Mouse (Mus musculus) liver, adult (tissue): ENCODE results near the gene Sag.

Experiments used
- GATA4 ChIP-seq: IDR thresholded peaks from 2 replicates; pipeline ENCODE4 v1.6.1; 2014; ENCODE audit warnings: mild to moderate bottlenecking, low read length; ENCODE audit not compliant: insufficient replicate concordance

Gene Sag

DNA sequence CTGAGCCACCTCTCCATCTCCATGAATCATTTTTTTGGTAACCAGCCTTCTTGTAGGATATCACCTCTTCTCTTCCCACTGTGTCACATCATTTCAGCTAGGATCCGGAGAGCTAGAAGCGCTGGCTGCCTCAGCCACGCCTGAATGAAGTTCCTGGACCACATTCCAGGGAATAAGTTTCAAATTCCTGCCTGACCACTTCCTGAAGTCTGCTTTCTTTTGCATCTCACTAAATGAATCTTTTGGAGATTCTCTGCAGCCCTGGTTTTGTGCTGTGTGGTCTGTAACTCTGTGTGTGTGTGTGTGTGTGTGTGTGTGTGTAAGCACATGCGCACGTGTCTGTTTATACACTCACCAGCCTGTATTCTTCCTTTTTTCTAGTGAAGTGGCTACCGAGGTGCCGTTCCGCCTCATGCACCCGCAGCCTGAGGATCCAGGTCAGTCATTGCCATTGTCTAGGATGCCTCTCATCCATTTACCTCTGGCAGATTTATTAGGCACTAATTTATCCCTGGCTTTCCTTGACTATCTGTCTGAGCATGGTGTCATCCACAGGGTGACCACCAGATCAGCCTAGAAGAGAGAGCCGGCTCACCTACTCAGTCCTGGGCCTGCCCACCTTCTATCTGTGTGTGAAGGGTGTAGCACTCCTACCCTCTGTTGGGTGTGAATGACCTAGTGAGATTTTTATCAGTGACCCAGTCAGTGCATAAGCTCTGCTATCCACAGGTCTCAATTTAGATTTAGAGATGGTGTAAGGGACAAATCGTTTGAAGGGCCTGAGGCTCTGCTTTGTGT, 37.1 kb downstream of the Sag start:
- TF ChIP-seq GATA4: no peak

DNA sequence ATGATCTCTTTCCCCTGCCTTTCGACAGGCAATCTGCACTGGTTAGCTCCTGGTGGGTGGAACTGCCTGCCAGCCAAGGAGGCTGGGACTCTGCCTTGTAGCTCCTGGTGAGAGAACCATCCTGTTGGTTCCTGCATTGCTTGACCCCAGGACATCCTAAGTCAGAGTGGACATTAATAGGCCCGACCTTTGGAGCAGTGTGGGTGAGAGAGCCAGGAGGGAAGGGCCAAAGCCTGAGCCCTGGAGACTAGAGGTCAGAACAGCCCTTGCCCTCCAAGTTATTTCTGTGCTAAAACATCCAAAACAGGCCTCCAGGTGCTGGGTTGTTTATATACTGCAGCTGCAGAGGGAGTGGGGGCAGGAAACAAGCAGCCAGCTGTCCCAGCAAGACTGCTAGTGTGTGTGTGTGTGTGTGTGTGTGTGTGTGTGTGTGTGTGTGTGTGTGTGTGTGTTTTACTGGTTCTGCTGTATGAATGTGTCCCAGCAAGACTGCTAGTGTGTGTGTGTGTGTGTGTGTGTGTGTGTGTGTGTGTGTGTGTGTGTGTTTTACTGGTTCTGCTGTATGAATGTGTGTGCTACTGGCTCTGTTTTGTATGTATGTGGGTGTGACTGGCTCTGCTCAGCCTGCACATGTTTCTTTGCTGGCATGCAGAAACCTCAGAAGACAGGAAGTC, 43.5 kb downstream of the Sag start:
- no peak for TF ChIP-seq GATA4

DNA sequence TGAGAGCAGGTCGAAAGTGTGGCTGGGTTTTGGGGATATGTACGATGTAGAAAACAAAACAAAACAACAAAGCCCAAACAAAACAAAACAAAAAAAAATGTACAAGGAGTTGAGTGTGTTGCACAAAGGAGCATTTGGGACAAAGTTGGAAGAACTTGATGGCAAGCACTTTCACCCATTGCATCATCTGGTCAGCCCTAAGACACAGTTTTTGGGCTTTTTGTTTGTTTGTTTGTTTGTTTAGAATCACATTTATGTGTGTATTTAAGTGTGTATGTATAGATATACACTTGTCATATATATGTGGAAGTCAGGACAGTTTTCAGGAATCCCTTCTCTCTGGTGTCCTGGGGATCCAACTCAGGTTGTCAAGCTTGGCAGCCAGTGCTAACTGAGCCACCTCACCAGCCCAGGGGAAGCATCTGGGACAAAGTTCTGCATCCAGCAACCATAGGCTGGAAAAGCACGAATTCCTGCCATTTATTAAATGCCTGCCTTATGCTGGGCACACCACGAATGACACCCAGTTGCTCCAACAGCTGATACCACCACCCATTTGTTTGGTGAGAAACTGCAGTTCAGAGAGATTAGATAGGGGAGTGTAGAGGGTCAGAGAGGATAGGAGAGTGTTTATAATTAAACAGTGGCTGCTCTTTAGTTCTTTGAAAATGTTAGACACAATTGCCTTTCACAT, 44.1 kb downstream of the Sag start:
- TF ChIP-seq GATA4: no peak

- TF ChIP-seq GATA4: no peak
Measured at GRCm38 (mm10) chr1:87848237-87848996, 44.9 kb downstream of the Sag start.

DNA sequence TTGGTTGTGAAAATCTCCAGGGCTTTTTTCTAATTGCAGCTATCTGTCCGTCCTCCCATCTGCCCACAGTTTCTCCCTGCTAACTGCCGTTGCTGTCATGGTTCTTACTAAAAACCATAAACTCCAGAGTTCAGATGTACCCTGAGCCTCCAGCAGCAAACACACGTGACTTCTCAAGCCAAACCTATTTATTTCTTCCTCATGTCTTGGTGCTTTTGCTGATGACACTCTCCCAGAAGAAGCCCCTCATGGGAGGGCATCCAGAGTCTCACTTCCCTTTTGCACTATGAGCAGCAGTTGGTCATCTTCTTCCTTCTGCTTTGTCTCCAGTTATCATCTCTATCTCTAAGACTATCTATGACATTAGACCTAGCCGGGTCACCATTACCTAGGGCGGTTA, 45.8 kb downstream of the Sag start:
- no peak for TF ChIP-seq GATA4

- TF ChIP-seq GATA4: no peak
Measured at GRCm38 (mm10) chr1:87851344-87851743, 47.9 kb downstream of the Sag start.

GRCm38 (mm10) chr1:87852081-87852790, 48.8 kb downstream of the Sag start:
- no peak for TF ChIP-seq GATA4

- no peak for TF ChIP-seq GATA4
Measured at GRCm38 (mm10) chr1:87852892-87853600, 49.6 kb downstream of the Sag start, which contains the start of gene Dgkd. Gene Dgkd (plus strand): TSS chr1:87853287.

DNA sequence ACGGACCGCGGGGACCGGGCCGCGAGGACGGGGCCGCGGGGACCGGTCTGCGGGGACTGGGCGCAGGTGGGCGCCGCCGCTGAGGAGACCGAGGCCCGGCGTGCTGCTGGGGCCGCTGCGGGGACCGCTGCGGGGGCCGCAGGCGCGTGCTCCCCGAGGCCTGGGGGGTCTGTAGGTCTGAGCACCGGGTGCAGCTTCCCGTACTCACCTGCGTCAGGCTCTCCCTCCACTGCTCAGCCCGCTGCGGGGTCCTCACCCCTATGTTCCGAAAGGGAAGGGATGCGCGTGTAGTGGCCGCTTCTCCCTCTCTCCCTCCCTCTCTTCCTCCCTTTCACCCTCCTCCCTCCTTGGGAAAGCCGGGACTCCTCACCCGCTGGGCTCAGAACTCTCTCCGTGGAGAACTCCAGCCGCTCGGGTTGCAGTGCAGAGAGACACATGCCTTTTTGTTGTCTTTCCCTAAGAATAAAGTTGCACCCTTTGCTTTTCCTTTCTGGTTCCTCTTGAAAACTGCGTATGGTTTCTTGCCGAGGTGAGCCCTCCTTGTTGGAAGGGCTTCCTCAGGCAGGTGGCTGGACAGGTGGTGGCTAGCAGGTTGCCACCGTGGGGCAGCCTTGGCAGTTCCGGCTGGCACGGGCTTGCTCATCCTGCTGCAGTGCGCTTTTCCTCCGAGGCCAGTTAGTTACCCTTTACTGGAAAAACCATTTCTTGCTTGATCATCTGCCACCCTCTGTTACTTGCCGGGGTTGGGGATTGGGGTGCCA, 50.3 kb downstream of the Sag start:
- no peak for TF ChIP-seq GATA4

GRCm38 (mm10) chr1:87854411-87854810, 50.9 kb downstream of the Sag start:
- TF ChIP-seq GATA4: no peak

DNA sequence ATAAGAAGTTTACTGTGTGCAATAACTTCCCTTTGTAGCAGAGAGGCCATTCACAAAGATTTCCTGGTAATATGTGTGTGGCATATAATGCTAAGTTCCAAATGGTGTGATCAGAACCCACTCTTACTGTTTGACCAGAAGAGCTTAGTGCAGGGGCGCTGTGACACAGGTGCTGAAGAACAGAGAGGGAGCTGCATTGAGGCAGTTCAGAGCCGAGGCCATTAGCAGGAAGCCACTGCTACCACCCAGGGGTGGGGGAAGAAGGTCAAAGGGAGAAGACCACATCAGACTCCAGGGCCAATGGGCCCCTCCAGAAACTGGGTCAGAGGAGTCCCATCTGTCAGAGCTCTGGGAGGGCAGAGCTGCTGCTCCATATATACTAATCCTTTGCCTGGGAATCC, 51.4 kb downstream of the Sag start:
- TF ChIP-seq GATA4: no peak

DNA sequence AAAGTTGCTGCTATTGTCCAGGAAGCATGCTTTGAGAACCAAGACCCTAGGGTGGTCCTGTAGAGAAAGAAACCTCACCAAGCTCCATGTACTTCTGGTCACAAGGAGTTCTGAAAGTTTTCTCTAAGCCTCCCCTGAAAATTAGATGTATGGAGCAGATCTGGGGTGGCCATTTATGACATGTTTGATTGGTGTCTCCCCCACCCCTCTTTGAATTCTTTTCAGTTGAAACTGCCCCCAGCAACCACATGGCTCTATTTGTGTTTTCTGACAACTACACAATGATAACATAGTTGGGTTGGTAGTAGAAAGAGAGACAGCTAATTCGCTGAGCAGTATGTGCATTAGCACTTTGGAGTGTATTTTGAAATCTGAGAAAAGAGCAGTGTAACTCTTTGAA, 52.0 kb downstream of the Sag start:
- TF ChIP-seq GATA4: no peak

- no peak for TF ChIP-seq GATA4
Measured at GRCm38 (mm10) chr1:87856823-87857222, 53.3 kb downstream of the Sag start.

- TF ChIP-seq GATA4: no peak
Measured at GRCm38 (mm10) chr1:87858031-87858430, 54.6 kb downstream of the Sag start.

- TF ChIP-seq GATA4: no peak
Measured at GRCm38 (mm10) chr1:87858529-87858928, 55.0 kb downstream of the Sag start.
